Mouse (Mus musculus) MEL-GATA-1-ER (cell line): ENCODE data around the gene Vmn2r16.

Source experiments
- DNase-seq: peaks from one replicate; pipeline ENCODE4 v3.0.0-alpha.2; 2012; ENCODE audit warnings: low read depth; ENCODE audit errors: extremely low read depth

Gene Vmn2r16

GRCm38 (mm10) chr5:109329862-109330261, at the start of gene Vmn2r16:
Gene Vmn2r16, plus strand, starts transcription at chr5:109330162.
- no peak for DNase-seq

GRCm38 (mm10) chr5:109294655-109295054, 35.3 kb upstream of the Vmn2r16 start:
- no peak for DNase-seq

- DNase-seq: no peak
Measured at GRCm38 (mm10) chr5:109297544-109297943, 32.4 kb upstream of the Vmn2r16 start, which contains the start of gene Vmn2r15. Gene Vmn2r15, minus strand, starts transcription at chr5:109297644.

GRCm38 (mm10) chr5:109419388-109419787, 89.4 kb downstream of the Vmn2r16 start, which contains the start of gene Vmn2r17:
Gene Vmn2r17, plus strand, starts transcription at chr5:109419688.
- no peak for DNase-seq
